Mouse (Mus musculus) ES-E14 (cell line): ENCODE data around the gene Zfp655.
"Not testable (repeated sequence)": the region's sequence is repeated elsewhere in the genome, so short reads cannot be mapped to it uniquely, and the experiment has no call there.

Source experiments
- HCFC1 ChIP-seq: IDR thresholded peaks from 2 replicates; pipeline ENCODE4 v1.6.1; 2012; ENCODE audit warnings: low read length, inconsistent platforms, borderline replicate concordance; ENCODE audit not compliant: insufficient read depth
- ZC3H11A ChIP-seq: IDR thresholded peaks from 2 replicates; pipeline ENCODE4 v1.6.1; 2012; ENCODE audit warnings: low read depth, mild to moderate bottlenecking, inconsistent platforms, low read length, borderline replicate concordance
- ZNF384 ChIP-seq: IDR thresholded peaks from 2 replicates; pipeline ENCODE4 v1.6.1; 2012; ENCODE audit warnings: low read depth, low read length, inconsistent platforms

DNA sequence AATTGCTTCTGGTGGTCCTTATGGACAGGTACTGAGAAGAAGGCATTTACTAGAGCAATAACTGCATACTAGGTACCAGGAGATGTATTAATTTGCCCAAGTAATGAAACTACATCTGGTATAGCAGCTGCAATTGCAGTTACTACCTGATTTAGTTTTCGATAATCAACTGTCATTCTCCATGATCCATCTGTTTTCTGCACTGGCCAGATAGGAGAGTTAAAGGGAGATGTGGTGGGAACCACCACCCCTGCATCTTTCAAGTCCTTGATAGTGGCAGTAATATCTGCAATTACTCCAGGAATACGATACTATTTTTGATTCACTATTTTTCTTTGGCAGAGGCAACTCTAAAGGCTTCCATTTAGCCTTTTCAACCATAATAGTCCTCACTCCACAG is 42.1 kb downstream of the Zfp655 start:
- TF ChIP-seq HCFC1, ZNF384, ZC3H11A: not testable (repeated sequence)
